Mouse (Mus musculus) midbrain, postnatal 0 days (tissue): Measurements from ENCODE around the gene Klhdc8a. TPM values are rescaled to one million over a fixed set of nuclear protein-coding genes. Genes with fewer than 3 reads are reported as not detected.

ENCODE experiments used
- ATAC-seq: fragments of 200-750 bp; cut with Nextera tagmentation; 2 replicates; pipeline ENCODE4 v1.8.0; 2017; ENCODE audit warnings: moderate number of reproducible peaks, mild to moderate bottlenecking, moderate TSS enrichment, moderate library complexity; ENCODE audit not compliant: low FRiP score
- DNase-seq: peaks from one replicate; pipeline ENCODE4 v3.0.0-alpha.2; 2015; ENCODE audit warnings: low spot score
- H3K27ac ChIP-seq: fragments of 300-500 bp; sonication (generic); 2 replicates; pipeline ENCODE4 v1.5.1; 2014; ENCODE audit warnings: low read depth, mild to moderate bottlenecking, low read length, mixed read lengths
- H3K27me3 ChIP-seq: fragments of 300-500 bp; sonication (generic); 2 replicates; pipeline ENCODE4 v1.6.1; 2014; ENCODE audit warnings: low read length, control low read depth, mixed read lengths; ENCODE audit not compliant: insufficient read depth
- H3K36me3 ChIP-seq: fragments of 300-500 bp; sonication (generic); 2 replicates; pipeline ENCODE4 v1.6.1; 2014; ENCODE audit warnings: low read length, control low read depth, mixed read lengths; ENCODE audit not compliant: insufficient read depth
- H3K4me1 ChIP-seq: fragments of 300-500 bp; sonication (generic); 2 replicates; pipeline ENCODE4 v1.6.1; 2014; ENCODE audit warnings: mild to moderate bottlenecking, control low read depth, antibody characterized with exemption, low read length, mixed read lengths; ENCODE audit not compliant: insufficient read depth
- H3K4me2 ChIP-seq: fragments of 300-500 bp; sonication (generic); 2 replicates; pipeline ENCODE4 v1.6.1; 2014; ENCODE audit warnings: low read depth, mild to moderate bottlenecking, low read length, mixed read lengths; ENCODE audit not compliant: poor library complexity, severe bottlenecking
- H3K4me3 ChIP-seq: fragments of 300-500 bp; sonication (generic); 2 replicates; pipeline ENCODE4 v1.5.1; 2014; ENCODE audit warnings: low read depth, mild to moderate bottlenecking, low read length, moderate library complexity
- H3K9ac ChIP-seq: fragments of 300-500 bp; sonication (generic); replicated peaks from 2 replicates; pipeline ENCODE4 v1.6.1; 2014; ENCODE audit warnings: mild to moderate bottlenecking, low read length, moderate library complexity, mixed read lengths; ENCODE audit not compliant: poor library complexity, severe bottlenecking
- H3K9me3 ChIP-seq: fragments of 300-500 bp; sonication (generic); 2 replicates; pipeline ENCODE4 v1.6.1; 2016; ENCODE audit warnings: low read length, control low read depth
- CTCF ChIP-seq: IDR thresholded peaks from 2 replicates; pipeline ENCODE4 v1.5.1; 2016; ENCODE audit warnings: antibody characterized with exemption, mild to moderate bottlenecking
- WGBS: fragments of 180-500 bp; shearing (Covaris S2); extraction: QIAGEN DNeasy Blood & Tissue Kit; methylation state at CpG from one replicate; pipeline ENCODE4 v1.1.7; 2014; 5-methylcytosine and 5-hydroxymethylcytosine counted together
- polyA plus RNA-seq: library from polyadenylated mRNA; unstranded; fragments of >200 nt; fragmentation: Nextera tagmentation; extraction: Ambion mirVana; gene quantifications from 2 replicates; pipeline ENCODE4 v1.2.1, GENCODE M21; 2015
- total RNA-seq: library from RNA; depleted of rRNA; stranded (reverse); fragments of >200 nt; gene quantifications from 2 replicates; pipeline ENCODE4 v1.2.3, GENCODE M21; 2014

The Klhdc8a gene
- total and polyA plus RNA-seq, 2 experiments from 2014 or later = 12.4 to 31.1 TPM

- Histone ChIP-seq H3K9me3 (no peaks in the 10 kb centered on the region), H3K9ac (no peak overlapping the region), H3K27ac (no peak overlapping the region), H3K4me1 (no peaks in the 10 kb centered on the region; the same call in 1 of the 2 replicates), H3K27me3 (no peaks in the 10 kb centered on the region), H3K4me2 (no peak overlapping the region), H3K36me3 (no peaks in the 10 kb centered on the region), H3K4me3 (no peak overlapping the region)
- TF ChIP-seq CTCF = no peak
- WGBS = 62% methylated on average over 8 of the region's 8 CpGs
- ATAC-seq (no peak), DNase-seq (no peak)
Observed at GRCm38 (mm10) chr1:132265211-132265859, 33.1 kb upstream of the Klhdc8a start.

- no peak for TF ChIP-seq CTCF
- Histone ChIP-seq H3K9me3 (no peaks in the 10 kb centered on the region), H3K27me3 (no peaks in the 10 kb centered on the region), H3K4me2 (no peak overlapping the region), H3K27ac (no peak overlapping the region), H3K4me1 (no peaks in the 10 kb centered on the region; the same call in 1 of the 2 replicates), H3K36me3 (no peaks in the 10 kb centered on the region), H3K4me3 (no peak overlapping the region), H3K9ac (no peak overlapping the region)
- 88% methylated on average over 10 of the region's 10 CpGs for WGBS
- DNase-seq (no peak), ATAC-seq (no peak)
Observed at GRCm38 (mm10) chr1:132265936-132266335, 32.5 kb upstream of the Klhdc8a start.

DNA sequence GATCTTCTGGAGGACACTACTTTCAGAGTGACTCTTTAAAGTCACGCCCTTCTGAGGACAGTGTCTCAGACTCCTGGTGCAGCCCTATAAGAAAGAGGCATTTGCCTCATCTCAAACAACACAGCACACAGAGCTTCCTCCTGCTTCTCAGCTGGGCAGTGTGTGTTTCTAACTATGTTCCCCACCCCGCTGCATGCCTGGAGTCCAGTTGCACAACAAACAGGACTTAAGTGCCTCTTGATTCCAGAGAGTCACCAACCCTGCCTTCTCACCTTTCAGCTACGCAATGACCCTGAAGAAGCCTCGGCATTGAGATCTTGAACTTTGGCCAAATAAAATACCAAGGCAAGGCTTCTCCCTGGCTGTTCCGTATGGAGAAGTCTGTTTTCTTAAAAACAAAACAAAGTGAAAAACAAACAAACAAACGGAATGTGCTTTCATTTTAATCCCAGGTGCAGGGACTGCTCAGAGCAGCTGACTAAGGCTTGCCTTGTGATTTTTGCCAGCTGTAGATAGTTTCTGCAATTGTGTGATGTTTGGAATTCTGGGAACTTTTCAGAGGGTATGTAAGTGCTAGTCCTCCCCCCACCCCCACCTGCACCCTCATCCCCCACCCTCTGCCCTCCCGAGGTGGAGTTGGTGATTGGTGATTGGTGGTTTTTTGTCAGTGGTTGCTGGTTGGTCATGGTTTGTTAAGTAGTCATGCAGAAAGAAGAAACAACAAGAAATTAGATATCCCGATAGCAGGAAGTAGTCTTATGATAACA is 31.5 kb upstream of the Klhdc8a start:
- 74% methylated on average over 8 of the region's 8 CpGs for WGBS
- H3K36me3 ChIP-seq = no peaks in the 10 kb centered on the region
- no peak overlapping the region for H3K27ac ChIP-seq
- no peak overlapping the region for H3K4me2 ChIP-seq
- no peak for ATAC-seq
- no peak for TF ChIP-seq CTCF
- H3K9ac ChIP-seq = no peak overlapping the region
- no peaks in the 10 kb centered on the region; the same call in 1 of the 2 replicates for H3K4me1 ChIP-seq
- no peaks in the 10 kb centered on the region for H3K9me3 ChIP-seq
- no peak for DNase-seq
- H3K4me3 ChIP-seq = no peak overlapping the region
- no peaks in the 10 kb centered on the region for H3K27me3 ChIP-seq

- H3K27ac ChIP-seq = no peak overlapping the region
- no peaks in the 10 kb centered on the region for H3K36me3 ChIP-seq
- TF ChIP-seq CTCF = no peak
- H3K4me1 ChIP-seq = no peaks in the 10 kb centered on the region; the same call in 1 of the 2 replicates
- no peaks in the 10 kb centered on the region for H3K27me3 ChIP-seq
- no peaks in the 10 kb centered on the region for H3K9me3 ChIP-seq
- no peak for ATAC-seq
- no peak overlapping the region for H3K4me2 ChIP-seq
- WGBS = 57% methylated on average over 2 of the region's 2 CpGs
- H3K9ac ChIP-seq = no peak overlapping the region
- H3K4me3 ChIP-seq = no peak overlapping the region
- DNase-seq = no peak
Observed at GRCm38 (mm10) chr1:132267959-132268358, 30.5 kb upstream of the Klhdc8a start.

DNA sequence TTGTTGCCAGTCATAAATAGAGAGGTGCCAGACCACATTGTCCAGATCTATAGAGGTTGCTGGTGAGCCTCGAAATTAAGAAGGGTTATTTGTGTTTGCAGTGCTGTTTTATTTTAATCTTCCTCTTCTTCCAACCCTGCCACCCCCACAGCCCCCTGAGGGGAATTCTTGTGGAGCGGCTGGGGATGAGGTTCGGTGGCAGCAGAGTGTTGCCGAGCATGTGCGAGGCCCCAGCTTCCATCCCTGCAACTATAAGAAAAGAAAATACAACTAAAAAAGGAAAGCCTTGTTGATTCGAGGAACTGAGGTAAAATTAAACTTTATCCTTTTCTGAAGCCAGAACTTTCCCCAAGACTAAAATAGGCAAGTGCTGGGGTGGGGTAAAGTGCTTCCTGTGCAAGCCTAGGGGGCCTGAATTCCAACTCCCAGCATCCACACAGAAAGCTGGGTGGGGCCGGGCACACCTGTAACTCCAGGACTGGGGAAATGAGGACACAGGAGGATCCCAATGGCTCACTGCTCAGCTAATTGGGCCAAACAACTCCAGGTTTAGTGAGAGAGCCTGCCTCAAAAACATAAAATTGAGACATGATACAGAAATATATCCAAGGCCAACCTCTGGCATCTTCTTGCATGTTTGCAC is 29.9 kb upstream of the Klhdc8a start:
- no peak overlapping the region for H3K4me2 ChIP-seq
- WGBS = 56% methylated on average over 7 of the region's 7 CpGs
- no peaks in the 10 kb centered on the region for H3K36me3 ChIP-seq
- no peak overlapping the region for H3K27ac ChIP-seq
- H3K4me3 ChIP-seq = no peak overlapping the region
- H3K9me3 ChIP-seq = no peaks in the 10 kb centered on the region
- ATAC-seq (no peak), DNase-seq (no peak)
- no peaks in the 10 kb centered on the region; the same call in 1 of the 2 replicates for H3K4me1 ChIP-seq
- no peaks in the 10 kb centered on the region for H3K27me3 ChIP-seq
- TF ChIP-seq CTCF = no peak
- H3K9ac ChIP-seq = no peak overlapping the region

DNA sequence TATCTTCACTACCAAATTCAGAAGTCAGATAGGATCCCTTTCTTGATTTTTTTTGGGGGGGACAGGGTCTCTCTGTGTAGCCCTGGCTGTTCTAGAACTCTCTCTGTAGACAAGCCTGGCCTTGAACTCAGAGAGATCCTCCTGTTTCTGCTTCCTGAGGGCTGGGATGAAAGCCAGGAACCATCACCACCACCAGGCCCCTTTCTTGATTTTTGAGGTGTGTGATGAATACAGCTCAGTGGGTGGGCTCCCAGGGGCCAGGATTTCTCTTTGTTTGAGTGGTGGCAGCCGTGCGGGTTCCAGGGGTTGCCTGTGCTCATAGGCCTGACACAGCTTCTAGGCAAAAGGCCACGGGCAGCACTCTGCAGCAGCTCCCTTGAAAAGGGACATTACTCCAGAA is 27.2 kb upstream of the Klhdc8a start:
- ATAC-seq (no peak), DNase-seq (no peak)
- no peak for TF ChIP-seq CTCF
- Histone ChIP-seq H3K4me1 (no peaks in the 10 kb centered on the region; the same call in 1 of the 2 replicates), H3K36me3 (no peaks in the 10 kb centered on the region), H3K27me3 (no peaks in the 10 kb centered on the region), H3K27ac (no peak overlapping the region), H3K4me3 (no peak overlapping the region), H3K4me2 (no peak overlapping the region), H3K9ac (no peak overlapping the region), H3K9me3 (no peaks in the 10 kb centered on the region)
- 60% methylated on average over 3 of the region's 3 CpGs for WGBS
